Mouse (Mus musculus) myocyte (in vitro differentiated cells): Measurements from ENCODE around the gene Tbx19.
A peak's percentile ranks its signal among the peaks of the same experiment; 100 is the strongest.

Experiments used
- CEBPB ChIP-seq: IDR thresholded peaks from 2 replicates; pipeline ENCODE4 v1.6.1; 2011; ENCODE audit warnings: mild to moderate bottlenecking, moderate library complexity; ENCODE audit not compliant: poor library complexity, insufficient read depth, severe bottlenecking
- E2F4 ChIP-seq: IDR thresholded peaks from one replicate; pipeline ENCODE4 v1.6.1; 2011; ENCODE audit warnings: mild to moderate bottlenecking, control low read depth, moderate library complexity; ENCODE audit not compliant: insufficient read depth
- MAX ChIP-seq: IDR thresholded peaks from one replicate; pipeline ENCODE4 v1.6.1; 2011; ENCODE audit warnings: low read depth, mild to moderate bottlenecking, control low read depth
- MYOD1 ChIP-seq, 3 experiments: IDR thresholded peaks; one replicate each; pipeline ENCODE4 v1.6.1; 2011; ENCODE audit warnings: control low read depth in 2 of 3, low read depth in 2 of 3, mild to moderate bottlenecking in 2 of 3, moderate library complexity in 1 of 3; ENCODE audit not compliant: insufficient read length in 2 of 3, control insufficient read depth in 1 of 3
- MYOG ChIP-seq, 3 experiments: IDR thresholded peaks; one replicate each; pipeline ENCODE4 v1.6.1; 2011; ENCODE audit warnings: control low read depth in 2 of 3, low read depth in 2 of 3, mild to moderate bottlenecking in 2 of 3; ENCODE audit not compliant: insufficient read length in 2 of 3, control insufficient read depth in 1 of 3, insufficient read depth in 1 of 3
- POLR2A ChIP-seq: IDR thresholded peaks from one replicate; pipeline ENCODE4 v1.6.1; 2011; ENCODE audit warnings: low read depth, mild to moderate bottlenecking, control low read depth, moderate library complexity; ENCODE audit not compliant: insufficient read length
- POLR2AphosphoS2 ChIP-seq: IDR thresholded peaks from one replicate; pipeline ENCODE4 v1.6.1; 2011; ENCODE audit warnings: low read depth, control low read depth; ENCODE audit not compliant: insufficient read length
- REST ChIP-seq: IDR thresholded peaks from one replicate; pipeline ENCODE4 v1.6.1; 2011; ENCODE audit warnings: mild to moderate bottlenecking, control low read depth, moderate library complexity; ENCODE audit not compliant: insufficient read depth, insufficient read length
- SRF ChIP-seq: IDR thresholded peaks from one replicate; pipeline ENCODE4 v1.6.1; 2011; ENCODE audit warnings: low read depth; ENCODE audit not compliant: control insufficient read depth, insufficient read length
- TCF12 ChIP-seq: IDR thresholded peaks from one replicate; pipeline ENCODE4 v1.6.1; 2011; ENCODE audit warnings: mild to moderate bottlenecking, control low read depth; ENCODE audit not compliant: poor library complexity, insufficient read depth, severe bottlenecking
- TCF3 ChIP-seq: IDR thresholded peaks from one replicate; pipeline ENCODE4 v1.6.1; 2011; ENCODE audit warnings: low read depth, control low read depth; ENCODE audit not compliant: insufficient read length
- USF1 ChIP-seq: IDR thresholded peaks from one replicate; pipeline ENCODE4 v1.6.1; 2011; ENCODE audit warnings: low read depth, mild to moderate bottlenecking, control low read depth, moderate library complexity

DNA sequence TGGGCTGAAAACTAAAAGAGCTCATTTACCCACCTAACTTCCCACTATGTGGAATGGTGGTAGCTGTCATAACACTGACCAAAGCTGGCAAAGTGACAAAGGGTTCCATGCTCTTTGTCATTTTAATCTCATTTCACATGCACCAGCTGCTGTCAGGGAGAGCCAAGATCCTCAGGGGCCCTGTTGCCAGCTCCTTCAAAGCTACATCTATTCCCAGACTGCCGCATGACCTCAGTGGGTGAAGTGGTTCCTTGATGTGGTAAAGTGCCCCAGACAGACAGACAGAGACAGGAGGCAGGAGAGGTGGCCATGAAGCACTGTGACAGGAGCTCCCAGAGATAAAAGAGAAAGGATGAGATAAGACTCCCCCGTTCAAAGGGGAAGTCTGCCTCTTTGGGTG, 49.9 kb downstream of the Tbx19 start:
- TF ChIP-seq POLR2A, result no peak
- TF ChIP-seq TCF3, result no peak
- TF ChIP-seq REST, result no peak
- no peak for TF ChIP-seq E2F4
- TF ChIP-seq TCF12, result no peak
- TF ChIP-seq MYOD1 (IDR thresholded peaks at IDR 0.05; ENCODE audit: control insufficient read depth in 1 of 3, insufficient read length in 2 of 3, low read depth in 2 of 3), result peak; percentile 27 to 56 (median 45)
- no peak for TF ChIP-seq POLR2AphosphoS2
- TF ChIP-seq MAX, result no peak
- TF ChIP-seq CEBPB, result no peak
- no peak for TF ChIP-seq USF1
- no peak for TF ChIP-seq SRF
- peak in 1 of 3 experiments; percentile 39 for TF ChIP-seq MYOG (IDR thresholded peaks at IDR 0.05; ENCODE audit: control insufficient read depth in 1 of 3, insufficient read depth in 1 of 3, insufficient read length in 2 of 3, low read depth in 2 of 3)
